Mouse (Mus musculus) forebrain, embryonic 12.5 days (tissue): ENCODE measurements around the gene Ptgfrn. TPM values are rescaled to one million over a fixed set of nuclear protein-coding genes. Genes with fewer than 3 reads are reported as not detected.

Experiments used
- ATAC-seq: fragments of 200-750 bp; cut with Nextera tagmentation; 2 replicates; pipeline ENCODE4 v1.8.0; 2017; ENCODE audit warnings: moderate TSS enrichment; ENCODE audit not compliant: low FRiP score
- H3K27ac ChIP-seq: fragments of 300-500 bp; sonication (generic); 2 replicates; pipeline ENCODE4 v1.5.1; 2016; ENCODE audit warnings: mild to moderate bottlenecking
- H3K27me3 ChIP-seq: fragments of 300-500 bp; sonication (generic); 2 replicates; pipeline ENCODE4 v1.6.1; 2016; ENCODE audit warnings: mild to moderate bottlenecking
- H3K36me3 ChIP-seq: fragments of 300-500 bp; sonication (generic); replicated peaks from 2 replicates; pipeline ENCODE4 v1.6.1; 2016; ENCODE audit warnings: mild to moderate bottlenecking
- H3K4me1 ChIP-seq: fragments of 300-500 bp; sonication (generic); 2 replicates; pipeline ENCODE4 v1.6.1; 2016
- H3K4me2 ChIP-seq: fragments of 300-500 bp; sonication (generic); 2 replicates; pipeline ENCODE4 v1.6.1; 2016; ENCODE audit warnings: mild to moderate bottlenecking, moderate library complexity
- H3K4me3 ChIP-seq: fragments of 300-500 bp; sonication (generic); replicated peaks from 2 replicates; pipeline ENCODE4 v1.5.1; 2016; ENCODE audit warnings: mild to moderate bottlenecking
- H3K9ac ChIP-seq: fragments of 300-500 bp; sonication (generic); 2 replicates; pipeline ENCODE4 v1.6.1; 2016; ENCODE audit warnings: mild to moderate bottlenecking
- H3K9me3 ChIP-seq: fragments of 300-500 bp; sonication (generic); 2 replicates; pipeline ENCODE4 v1.6.1; 2016
- WGBS: fragments of 180-500 bp; shearing (Covaris S2); methylation state at CpG from one replicate; pipeline ENCODE4 v1.1.7; 2016; 5-methylcytosine and 5-hydroxymethylcytosine counted together
- polyA plus RNA-seq: library from polyadenylated mRNA; unstranded; fragments of >200 nt; fragmentation: Nextera tagmentation; extraction: Ambion mirVana; gene quantifications from 2 replicates; pipeline ENCODE4 v1.2.1, GENCODE M21; 2016

Ptgfrn gene
- polyA plus RNA-seq, 1 experiment from 2014 or later = 4.5 TPM

DNA sequence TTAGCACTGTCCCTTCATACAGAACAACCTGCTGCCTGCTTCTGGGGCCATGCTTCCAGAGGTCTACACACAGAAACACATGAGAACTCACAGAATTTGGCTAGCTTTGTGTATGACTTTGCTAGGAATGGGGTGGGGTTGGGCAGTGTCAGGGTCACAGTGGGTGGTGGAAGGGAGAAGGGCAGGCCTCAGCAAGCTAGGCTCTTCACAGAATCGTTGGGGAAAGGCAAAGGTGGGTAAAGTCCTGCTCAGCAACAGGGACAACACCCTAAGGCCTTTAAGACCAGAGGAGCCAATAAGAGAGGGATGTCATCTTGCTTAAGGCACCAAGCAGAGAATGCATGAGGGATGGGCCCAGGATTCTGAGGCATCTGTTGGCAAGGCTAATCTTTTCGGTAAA, 61.3 kb downstream of the Ptgfrn start:
- Histone ChIP-seq H3K27ac (peak overlapping the region; percentile 59), H3K9ac (no peak overlapping the region)

DNA sequence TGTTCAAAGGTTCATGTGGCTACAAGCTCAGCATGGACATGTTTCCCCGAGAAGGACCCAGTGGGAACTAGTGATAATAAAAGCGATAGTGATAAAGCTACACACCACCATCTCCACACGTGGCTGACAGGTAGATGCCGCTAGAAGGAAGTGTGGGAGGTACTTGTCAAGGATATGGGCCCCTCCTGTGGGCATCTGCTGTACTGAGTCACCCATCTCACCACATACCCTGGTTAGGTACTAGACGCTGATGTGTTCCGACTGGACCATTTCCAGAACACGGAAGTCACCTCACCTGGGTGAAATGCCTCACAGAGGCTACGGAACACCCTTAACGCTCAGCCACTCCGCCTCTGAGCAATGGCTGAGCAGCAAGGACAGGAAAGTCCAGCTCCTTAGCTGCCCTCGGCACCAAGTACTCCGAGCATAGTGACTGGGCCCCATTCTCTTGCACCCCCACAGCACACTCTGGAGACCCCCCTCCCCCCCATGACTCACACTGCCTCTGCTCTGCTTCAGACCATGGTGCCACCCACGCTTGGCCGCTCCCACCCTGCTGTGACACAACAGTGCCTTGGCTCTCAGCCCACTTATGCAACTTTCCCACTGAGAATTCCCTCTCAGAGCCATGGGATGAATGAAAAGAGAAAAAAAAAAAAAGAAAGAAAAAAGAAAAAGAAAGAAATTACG, 62.3 kb downstream of the Ptgfrn start:
- Histone ChIP-seq H3K27ac (0 out of 2 replicates have a peak overlapping the region, but pooled peaks have one; percentile 50), H3K36me3 (peaks cover 36% of the 10 kb centered on the region), H3K9ac (no peak overlapping the region), H3K9me3 (no peaks in the 10 kb centered on the region), H3K4me3 (no peak overlapping the region), H3K4me1 (peaks cover 23% of the 10 kb centered on the region), H3K27me3 (no peaks in the 10 kb centered on the region), H3K4me2 (no peak overlapping the region)
- 77% methylated on average over 15 of the region's 15 CpGs for WGBS
- peak; percentile 65; the same call in 1 of the 2 replicates for ATAC-seq

More for the DNA sequence above, 61.3 kb downstream of the Ptgfrn start:
- peaks cover 30% of the 10 kb centered on the region for H3K36me3 ChIP-seq
- no peak overlapping the region for H3K4me2 ChIP-seq
- no peak overlapping the region for H3K4me3 ChIP-seq
- no peaks in the 10 kb centered on the region for H3K9me3 ChIP-seq
- H3K4me1 ChIP-seq = peaks cover 16% of the 10 kb centered on the region
- WGBS = 74% methylated on average over 2 of the region's 2 CpGs
- ATAC-seq = no peak
- no peaks in the 10 kb centered on the region for H3K27me3 ChIP-seq

DNA sequence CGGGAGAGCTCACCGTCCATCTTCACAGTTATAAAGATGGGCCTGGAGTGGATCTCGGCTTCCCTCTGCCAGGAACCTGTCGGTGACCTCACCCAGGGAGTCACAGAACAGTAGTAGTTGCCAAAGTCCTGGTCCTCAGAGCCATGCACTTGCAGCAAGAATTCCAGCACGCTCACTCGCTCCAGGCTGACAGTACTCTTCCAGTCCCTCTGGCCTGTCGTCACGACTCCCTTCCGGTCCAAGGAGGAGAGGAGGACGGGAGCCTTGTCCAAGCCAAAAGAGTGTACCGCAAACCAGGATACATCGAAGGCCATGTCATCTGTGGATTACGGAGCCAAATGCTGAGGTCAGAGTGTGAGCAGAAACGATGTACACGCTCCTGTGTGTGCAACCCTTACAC, 64.6 kb downstream of the Ptgfrn start:
- H3K27me3 ChIP-seq = no peaks in the 10 kb centered on the region
- no peak for ATAC-seq
- H3K36me3 ChIP-seq = peaks cover 47% of the 10 kb centered on the region
- 95% methylated on average over 15 of the region's 15 CpGs for WGBS
- H3K4me2 ChIP-seq = no peak overlapping the region
- H3K4me3 ChIP-seq = no peak overlapping the region
- H3K9ac ChIP-seq = no peak overlapping the region
- no peaks in the 10 kb centered on the region for H3K9me3 ChIP-seq
- no peak overlapping the region for H3K27ac ChIP-seq
- H3K4me1 ChIP-seq = peaks cover 34% of the 10 kb centered on the region

DNA sequence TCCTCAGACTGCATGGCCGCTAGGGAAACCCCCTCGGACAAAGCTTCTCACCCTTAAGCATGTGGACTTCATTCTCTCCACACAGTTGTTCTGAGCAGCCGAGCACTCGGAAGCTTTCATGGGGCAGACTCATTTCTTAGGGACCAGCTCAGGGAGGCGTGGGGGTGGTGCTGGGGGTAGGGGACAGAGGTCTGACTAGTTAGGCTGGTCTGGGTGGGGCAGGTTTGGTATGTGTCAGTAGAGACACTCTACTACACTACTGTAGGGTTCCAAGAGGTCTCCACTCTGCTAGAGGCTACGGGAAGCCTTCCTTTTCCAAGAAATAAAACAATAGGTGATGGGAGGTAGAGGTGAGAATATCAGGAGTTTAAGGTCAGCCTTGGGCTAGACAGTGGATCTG, 65.4 kb downstream of the Ptgfrn start:
- Histone ChIP-seq H3K9me3 (no peaks in the 10 kb centered on the region), H3K36me3 (peaks cover 47% of the 10 kb centered on the region), H3K4me3 (no peak overlapping the region), H3K27ac (no peak overlapping the region), H3K4me1 (peaks cover 34% of the 10 kb centered on the region), H3K27me3 (no peaks in the 10 kb centered on the region), H3K9ac (no peak overlapping the region), H3K4me2 (no peak overlapping the region)
- ATAC-seq = no peak
- WGBS = 78% methylated on average over 6 of the region's 6 CpGs

DNA sequence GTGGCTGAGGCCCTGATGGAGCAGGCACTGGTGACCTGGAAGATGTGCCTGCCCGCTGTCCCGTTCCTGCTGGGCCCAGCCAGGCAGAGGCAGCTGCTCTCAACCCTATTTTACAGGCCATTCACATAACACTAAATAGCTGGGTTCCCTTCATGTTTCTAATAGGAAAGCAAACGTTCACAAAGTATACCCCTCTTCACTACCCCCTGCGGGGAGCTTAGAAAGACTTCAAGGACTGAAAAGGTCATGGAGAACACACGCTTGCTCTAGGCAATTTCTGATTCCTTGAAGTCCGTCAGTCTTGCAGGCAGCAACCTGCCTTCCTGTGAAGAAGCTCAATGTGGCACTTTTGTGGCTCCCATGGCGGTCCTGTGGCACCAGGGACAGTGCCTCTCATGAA, 68.1 kb downstream of the Ptgfrn start:
- peaks cover 18% of the 10 kb centered on the region for H3K4me1 ChIP-seq
- no peak overlapping the region for H3K9ac ChIP-seq
- no peak for ATAC-seq
- no peaks in the 10 kb centered on the region for H3K9me3 ChIP-seq
- WGBS = 50% methylated on average over 7 of the region's 7 CpGs
- no peak overlapping the region for H3K4me3 ChIP-seq
- no peak overlapping the region for H3K27ac ChIP-seq
- H3K27me3 ChIP-seq = no peaks in the 10 kb centered on the region
- H3K4me2 ChIP-seq = no peak overlapping the region
- peaks cover 35% of the 10 kb centered on the region for H3K36me3 ChIP-seq

DNA sequence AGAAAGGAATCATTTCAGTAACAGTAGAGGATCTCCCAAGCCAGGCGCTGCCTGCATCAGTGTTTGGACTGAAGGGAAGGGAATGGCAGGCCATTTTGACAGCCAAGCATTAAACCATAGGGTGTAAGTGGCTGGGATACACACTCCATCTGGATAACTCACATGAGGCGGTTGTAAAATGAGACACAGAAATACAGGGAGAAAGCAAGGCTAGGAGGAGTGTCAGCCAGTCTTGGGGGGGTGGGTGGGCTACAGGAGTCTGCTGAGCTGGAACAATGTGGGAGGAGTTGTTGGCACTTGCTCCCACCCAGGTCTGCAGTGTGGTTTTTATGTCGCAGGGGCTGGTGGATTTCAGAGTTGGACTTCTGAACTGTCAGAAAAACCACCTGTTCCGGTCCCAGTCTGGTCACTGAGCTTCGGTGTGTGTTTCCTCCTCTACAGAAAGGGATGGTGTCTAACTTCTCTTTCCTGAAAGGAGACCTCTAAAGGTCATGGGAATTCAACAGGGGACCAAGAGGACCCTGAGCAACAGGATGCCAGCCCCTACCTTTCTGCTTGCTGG, 72.0 kb downstream of the Ptgfrn start:
- ATAC-seq = no peak
- no peak overlapping the region for H3K27ac ChIP-seq
- WGBS = 84% methylated on average over 5 of the region's 5 CpGs

DNA sequence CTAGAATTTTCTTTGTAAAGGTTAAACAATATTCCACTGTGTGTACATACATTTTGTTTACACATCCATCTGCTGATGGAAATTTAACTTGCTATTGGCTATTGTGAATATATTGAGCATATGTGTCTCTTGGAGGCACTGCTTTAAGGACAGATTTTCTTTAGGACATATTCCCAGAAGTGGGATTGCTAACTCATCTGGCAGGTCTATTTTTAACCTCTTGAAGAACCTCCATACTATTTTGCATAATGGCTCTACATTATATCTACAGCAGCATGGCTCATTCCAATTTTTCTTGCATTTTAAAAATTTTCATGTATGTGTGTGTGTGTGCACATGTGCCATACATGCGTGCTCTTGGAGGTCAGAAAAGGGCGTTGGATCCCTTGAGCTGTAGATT, 74.1 kb downstream of the Ptgfrn start:
- H3K36me3 ChIP-seq = peaks cover 5% of the 10 kb centered on the region; the same call in 1 of the 2 replicates
- no peak overlapping the region for H3K4me2 ChIP-seq
- H3K4me1 ChIP-seq = no peaks in the 10 kb centered on the region
- H3K4me3 ChIP-seq = no peak overlapping the region
- no peaks in the 10 kb centered on the region for H3K9me3 ChIP-seq
- WGBS = 94% methylated on average over 2 of the region's 2 CpGs
- no peak for ATAC-seq
- no peak overlapping the region for H3K27ac ChIP-seq
- no peaks in the 10 kb centered on the region for H3K27me3 ChIP-seq
- H3K9ac ChIP-seq = no peak overlapping the region

More for the DNA sequence above, 72.0 kb downstream of the Ptgfrn start:
- Histone ChIP-seq H3K27me3 (no peaks in the 10 kb centered on the region), H3K4me2 (no peak overlapping the region), H3K36me3 (peaks cover 14% of the 10 kb centered on the region), H3K9ac (no peak overlapping the region), H3K4me3 (no peak overlapping the region), H3K9me3 (no peaks in the 10 kb centered on the region), H3K4me1 (peaks cover 14% of the 10 kb centered on the region)

DNA sequence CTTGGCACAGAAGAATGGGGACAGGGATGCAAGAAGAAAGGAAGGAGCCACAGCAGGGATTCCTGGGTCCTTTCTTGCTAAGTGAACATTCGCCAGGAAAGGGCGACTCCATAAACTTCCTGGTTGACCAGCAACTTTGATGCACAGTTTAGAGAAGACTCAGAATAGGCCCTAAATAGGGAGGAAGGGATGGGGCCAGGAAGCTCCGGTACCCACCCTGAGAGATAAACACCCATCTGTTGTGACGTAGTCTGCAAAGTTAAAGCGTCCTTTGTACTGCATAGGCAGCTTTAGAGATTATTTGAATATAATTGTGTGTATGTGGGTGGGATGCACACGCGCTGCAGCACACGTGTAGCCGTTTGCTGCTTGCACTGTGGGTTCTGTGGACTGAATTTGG, 75.6 kb downstream of the Ptgfrn start:
- Histone ChIP-seq H3K4me2 (no peak overlapping the region), H3K4me1 (no peaks in the 10 kb centered on the region), H3K4me3 (no peak overlapping the region), H3K9me3 (no peaks in the 10 kb centered on the region), H3K9ac (no peak overlapping the region), H3K27me3 (no peaks in the 10 kb centered on the region), H3K27ac (no peak overlapping the region), H3K36me3 (no peaks in the 10 kb centered on the region)
- ATAC-seq = no peak
- 90% methylated on average over 9 of the region's 9 CpGs for WGBS

DNA sequence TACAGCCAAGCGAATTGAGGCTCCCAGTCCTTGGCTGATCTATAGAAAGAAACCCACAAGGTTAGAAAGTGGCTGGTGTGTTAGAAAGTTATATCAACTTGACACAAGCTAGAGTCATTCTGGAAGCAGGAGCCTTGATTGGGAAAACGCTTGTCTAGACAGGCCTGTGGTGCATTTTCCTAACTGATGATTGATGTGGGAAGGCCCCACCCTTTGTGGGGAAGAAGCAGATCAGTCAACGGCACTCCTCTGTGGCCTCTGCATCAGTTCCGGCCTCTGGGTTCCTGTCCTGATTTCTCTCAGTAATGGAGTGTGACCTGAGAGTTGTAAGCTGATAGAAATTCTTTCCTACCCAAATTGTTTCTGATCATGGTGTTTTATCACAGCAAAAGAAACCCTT, 76.4 kb downstream of the Ptgfrn start:
- no peak overlapping the region for H3K4me2 ChIP-seq
- H3K4me3 ChIP-seq = no peak overlapping the region
- no peaks in the 10 kb centered on the region for H3K4me1 ChIP-seq
- no peak overlapping the region for H3K9ac ChIP-seq
- ATAC-seq = no peak
- WGBS = 84% methylated on average over 4 of the region's 4 CpGs
- H3K36me3 ChIP-seq = no peaks in the 10 kb centered on the region
- H3K27me3 ChIP-seq = no peaks in the 10 kb centered on the region
- no peaks in the 10 kb centered on the region for H3K9me3 ChIP-seq
- no peak overlapping the region for H3K27ac ChIP-seq

DNA sequence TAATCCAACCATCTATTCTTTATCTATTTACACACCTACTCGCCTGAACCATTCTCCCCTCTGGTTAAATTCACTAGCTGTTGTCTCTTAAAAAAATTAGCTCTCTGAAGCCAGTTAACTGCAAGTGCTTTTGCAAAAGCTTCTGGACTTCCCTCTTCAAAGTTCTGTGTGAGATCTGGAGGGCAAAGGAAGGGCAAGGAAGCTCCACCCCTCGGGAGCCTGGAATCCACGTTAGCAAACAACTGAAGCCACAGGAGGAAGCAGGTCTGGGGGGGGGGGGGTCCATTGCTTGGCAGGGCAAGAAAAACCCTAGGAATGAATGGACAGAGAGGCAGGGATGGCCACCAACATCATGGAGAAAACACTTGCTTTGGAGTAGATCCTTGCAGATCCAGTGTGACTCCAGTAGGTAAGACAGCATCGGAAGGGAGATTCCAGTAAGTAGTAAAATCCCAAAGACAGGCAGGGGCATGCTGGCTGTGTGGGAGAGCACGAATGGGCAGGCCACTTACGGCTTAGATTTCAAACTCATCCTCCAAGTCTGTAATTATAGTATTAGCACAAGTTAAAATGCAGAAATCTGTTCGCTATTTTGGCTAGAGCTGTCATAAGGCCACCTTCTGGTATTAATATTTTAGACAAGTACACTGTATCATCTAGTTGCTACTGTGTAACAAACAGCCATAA, 78.5 kb downstream of the Ptgfrn start:
- Histone ChIP-seq H3K4me3 (no peak overlapping the region), H3K36me3 (no peaks in the 10 kb centered on the region), H3K27ac (no peak overlapping the region), H3K4me2 (no peak overlapping the region), H3K9ac (no peak overlapping the region), H3K9me3 (no peaks in the 10 kb centered on the region), H3K27me3 (no peaks in the 10 kb centered on the region), H3K4me1 (no peaks in the 10 kb centered on the region)
- no peak for ATAC-seq
- WGBS = 76% methylated on average over 7 of the region's 7 CpGs

DNA sequence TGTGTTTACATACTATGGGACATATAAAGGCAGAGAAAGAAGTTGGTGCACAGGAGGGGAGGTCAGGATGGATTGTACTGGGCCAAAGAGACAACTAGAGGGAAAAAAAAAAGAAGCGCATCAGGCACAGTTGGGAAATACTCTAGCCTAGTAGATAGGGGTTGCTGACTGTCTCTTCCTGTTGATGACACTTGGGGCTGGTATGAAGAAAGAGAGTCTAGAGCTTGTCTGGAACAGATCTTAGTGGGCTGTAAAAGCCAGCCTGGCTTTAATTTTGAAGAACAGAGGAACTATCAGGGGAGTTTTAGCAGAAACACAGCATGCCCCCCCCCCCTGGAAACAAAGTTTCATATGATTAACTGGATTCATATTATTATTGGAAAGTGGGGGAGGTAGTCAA, 79.4 kb downstream of the Ptgfrn start:
- H3K27me3 ChIP-seq = no peaks in the 10 kb centered on the region
- WGBS = 100% methylated on average over 1 of the region's 1 CpGs
- no peaks in the 10 kb centered on the region for H3K36me3 ChIP-seq
- H3K27ac ChIP-seq = no peak overlapping the region
- H3K4me2 ChIP-seq = no peak overlapping the region
- no peaks in the 10 kb centered on the region for H3K4me1 ChIP-seq
- no peak for ATAC-seq
- no peaks in the 10 kb centered on the region for H3K9me3 ChIP-seq
- no peak overlapping the region for H3K4me3 ChIP-seq
- no peak overlapping the region for H3K9ac ChIP-seq

DNA sequence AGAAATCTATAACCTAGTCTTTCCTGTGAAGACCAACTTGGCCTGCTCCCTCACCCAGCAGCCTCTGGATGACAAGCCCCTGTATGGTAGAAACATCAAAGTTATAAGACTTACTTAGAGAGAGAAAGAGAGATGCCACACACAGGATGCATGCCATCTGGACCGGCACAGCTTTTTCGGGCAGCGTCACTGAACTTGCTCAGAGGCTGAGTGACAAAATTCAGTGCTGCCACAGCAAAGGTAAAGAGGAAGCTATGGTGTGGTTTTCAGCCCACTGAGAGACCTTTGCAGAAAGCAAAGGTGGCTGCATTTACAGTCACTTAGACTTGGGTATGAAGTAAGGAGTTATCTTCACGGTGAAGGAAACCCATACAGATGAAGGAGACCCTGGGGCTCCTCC, 80.7 kb downstream of the Ptgfrn start, which contains the start of gene Cd101:
Gene Cd101, minus strand, starts transcription at position 218 of the 400 bp plus-strand sequence.
- Histone ChIP-seq H3K4me2 (no peak within 1 kb of the TSS), H3K27ac (no peak within 1 kb of the TSS), H3K4me1 (no peaks in the 10 kb centered on the region), H3K4me3 (no peak within 1 kb of the TSS), H3K9me3 (no peaks in the 10 kb centered on the region), H3K27me3 (no peaks in the 10 kb centered on the region), H3K9ac (no peak within 1 kb of the TSS), H3K36me3 (no peaks in the 10 kb centered on the region)
- ATAC-seq = no peak
- 90% methylated on average over 4 of the region's 4 CpGs for WGBS
